Mouse (Mus musculus) hematopoietic stem cell, adult 5-6 weeks (primary cell): ENCODE measurements around the gene Babam2. TPM values are rescaled to one million over a fixed set of nuclear protein-coding genes. Genes with fewer than 3 reads are reported as not detected.

Source experiments
- ATAC-seq, 2 experiments: fragments of 125-278 bp in 1 of 2; replicated peaks in 1 of 2; 2 replicates each; pipeline ENCODE4 v1.8.0; 2016 to 2017; ENCODE audit warnings: inconsistent platforms in 2 of 2, mild to moderate bottlenecking in 2 of 2, moderate number of reproducible peaks in 2 of 2, low read depth in 1 of 2, moderate TSS enrichment in 1 of 2; ENCODE audit not compliant: low FRiP score in 2 of 2, poor library complexity in 2 of 2, severe bottlenecking in 2 of 2, insufficient read depth in 1 of 2, low TSS enrichment in 1 of 2
- total RNA-seq: library from RNA; stranded (forward); fragments of 172-1452, 232-1000 nt; gene quantifications from 2 replicates; pipeline ENCODE4 v1.2.3, GENCODE M21; 2017

The Babam2 gene
- total RNA-seq, 1 experiment from 2014 or later, result 36.1 TPM

DNA sequence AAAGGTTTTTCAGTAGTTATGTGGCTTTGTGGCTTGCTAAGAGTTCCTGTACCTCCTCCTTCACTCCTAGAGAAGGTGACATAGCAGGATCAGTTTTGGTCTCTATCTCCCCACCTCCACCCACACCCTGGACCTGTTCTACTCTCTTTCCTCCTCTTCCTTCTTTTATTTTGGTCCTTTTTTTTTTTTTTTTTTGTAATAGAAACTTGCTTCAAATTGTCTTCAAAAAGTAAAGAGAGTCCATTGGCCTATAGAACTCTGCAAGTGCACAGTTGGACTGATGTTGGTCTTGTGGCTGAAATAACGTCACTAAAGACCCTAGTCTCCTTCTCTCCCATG is 114.1 kb downstream of the Babam2 start:
- no peak for ATAC-seq

DNA sequence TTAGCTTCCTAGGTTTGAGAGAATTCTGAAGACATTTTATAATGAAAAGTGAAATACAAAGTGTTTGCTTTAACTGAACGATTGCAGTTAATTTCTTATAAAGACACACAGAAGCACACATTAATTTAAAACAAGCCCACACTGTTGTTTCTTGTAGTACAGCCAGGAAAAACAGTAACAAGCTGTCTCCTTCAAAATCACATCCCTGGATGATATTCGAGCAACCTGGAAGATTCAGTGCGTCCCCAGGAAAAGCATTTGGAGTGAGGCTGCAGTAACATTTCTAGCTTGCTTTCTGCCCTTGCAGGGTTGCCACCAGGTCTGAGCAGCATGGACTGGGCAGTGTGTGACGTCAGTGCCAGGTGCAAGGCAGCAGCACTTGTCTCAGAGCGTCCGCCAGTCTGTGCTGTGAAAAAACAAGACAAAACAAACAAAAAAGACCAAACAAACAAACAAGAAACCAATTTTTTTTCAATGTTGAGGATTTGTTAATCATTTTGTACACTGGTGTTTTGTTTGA is 115.7 kb downstream of the Babam2 start:
- ATAC-seq, result no peak

DNA sequence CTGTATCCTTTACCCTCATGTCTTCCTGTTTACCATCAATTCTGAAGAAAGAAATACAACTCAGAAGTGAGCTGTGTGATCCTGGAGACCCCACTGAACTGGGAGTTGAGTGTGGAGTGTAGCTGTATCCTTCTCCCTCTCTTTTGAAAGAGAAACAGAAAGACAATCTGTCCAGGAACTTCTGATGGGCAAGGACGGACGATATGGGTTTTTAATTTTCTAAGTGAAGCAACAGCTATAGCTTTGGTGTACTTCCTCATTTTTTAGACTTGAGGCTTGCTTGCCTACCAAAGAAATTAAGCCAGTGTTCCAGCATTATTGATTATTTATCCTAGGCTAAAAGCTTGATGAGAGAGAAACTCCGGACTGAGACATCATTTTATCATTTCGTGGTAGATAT is 116.6 kb downstream of the Babam2 start:
- ATAC-seq, result peak; percentile 51 to 56; a peak in 1 of 4 replicates

DNA sequence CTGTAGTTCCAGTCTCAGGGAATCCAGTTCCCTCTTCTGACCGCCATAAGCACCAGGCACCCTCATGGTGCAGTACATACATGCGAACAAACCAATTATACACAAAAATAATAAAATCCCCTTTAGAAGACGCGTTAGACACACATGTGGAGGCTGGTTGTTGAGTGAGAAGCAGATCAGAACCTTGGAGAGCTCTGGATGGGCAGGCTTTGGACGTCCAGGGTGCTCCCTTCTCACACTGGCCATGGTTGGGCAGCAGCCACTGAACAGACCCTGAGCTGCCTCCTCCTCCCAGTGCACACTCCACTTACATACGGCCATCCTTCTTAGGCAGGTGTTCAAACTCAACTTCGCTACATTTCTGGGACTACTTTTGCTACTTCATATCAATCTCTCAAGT is 117.6 kb downstream of the Babam2 start:
- no peak for ATAC-seq

DNA sequence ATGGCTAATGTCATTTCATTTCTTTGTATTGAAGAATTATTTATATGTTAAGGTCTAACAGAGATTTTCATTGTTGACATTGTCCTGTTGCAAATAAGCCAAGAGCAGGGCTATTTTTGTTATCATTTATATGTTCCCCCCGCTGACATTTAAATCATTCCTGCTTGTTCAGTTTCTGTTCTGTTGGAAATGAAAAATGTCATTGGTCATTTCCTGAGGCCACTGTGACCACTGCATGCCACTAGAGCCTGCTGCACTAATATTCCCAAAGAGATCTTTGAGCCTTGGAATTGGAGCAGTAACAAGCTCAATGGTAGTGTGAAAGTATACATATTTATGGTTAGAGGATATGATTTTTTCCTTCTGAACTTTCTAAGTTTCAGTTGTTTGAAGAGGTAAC is 118.6 kb downstream of the Babam2 start:
- ATAC-seq, result no peak

DNA sequence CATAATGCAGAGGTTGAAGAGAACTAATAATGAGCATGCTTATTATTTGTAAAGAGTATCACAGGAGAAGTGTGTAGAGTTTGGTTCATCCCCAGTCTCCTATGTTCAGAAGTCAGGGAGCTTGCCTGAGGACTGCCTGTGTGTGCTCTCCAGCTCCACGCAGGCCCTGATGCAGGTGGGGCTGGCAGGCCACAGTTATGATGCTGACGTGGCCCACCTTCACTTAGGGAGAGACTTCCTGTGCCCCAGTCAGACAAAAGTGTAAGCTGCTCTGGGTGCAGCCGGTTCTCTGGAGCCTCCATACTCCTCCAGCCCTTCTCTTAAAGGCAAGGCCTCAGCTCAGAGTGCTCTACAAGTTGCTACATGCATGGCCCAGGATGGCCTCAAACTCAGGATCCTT is 123.3 kb downstream of the Babam2 start:
- ATAC-seq, result no peak

DNA sequence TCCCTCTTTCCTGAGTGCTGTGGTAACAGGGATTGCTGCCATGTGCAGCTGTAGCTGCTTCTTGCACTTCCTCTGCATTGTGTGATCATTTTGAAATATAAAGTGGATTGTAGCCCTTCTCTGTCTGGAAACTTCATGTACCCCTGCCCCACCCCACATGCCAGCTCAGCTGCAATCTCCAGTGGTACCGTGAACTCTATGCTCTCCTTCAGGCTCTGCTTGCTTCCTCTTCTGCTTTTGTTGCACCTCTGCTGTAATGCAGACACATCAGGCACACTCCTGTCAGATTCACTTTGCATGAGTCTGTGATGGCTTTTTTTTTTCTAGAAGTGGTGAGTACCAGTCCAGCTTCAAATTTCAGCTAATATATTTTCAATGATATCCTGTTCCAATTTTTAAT is 123.7 kb downstream of the Babam2 start:
- no peak for ATAC-seq

DNA sequence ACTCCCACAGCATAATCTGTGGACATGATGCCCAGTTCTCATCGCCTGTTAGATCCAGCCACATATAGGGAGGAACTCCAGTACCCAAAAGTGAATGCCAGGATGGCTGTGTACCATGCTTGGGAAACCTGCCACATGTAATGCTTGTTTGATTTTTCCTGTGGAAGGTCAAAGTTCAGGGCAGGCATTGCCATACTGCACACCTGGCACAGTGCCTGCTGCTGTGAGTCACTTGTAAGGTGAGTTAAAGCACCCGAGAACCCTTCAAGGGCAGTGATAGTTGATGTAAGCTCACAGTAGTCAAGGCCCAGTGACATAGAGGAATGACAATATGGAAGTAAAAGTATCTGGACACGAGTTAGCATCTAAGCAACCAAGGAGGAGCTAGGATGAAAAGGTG is 126.2 kb downstream of the Babam2 start:
- ATAC-seq, result no peak

DNA sequence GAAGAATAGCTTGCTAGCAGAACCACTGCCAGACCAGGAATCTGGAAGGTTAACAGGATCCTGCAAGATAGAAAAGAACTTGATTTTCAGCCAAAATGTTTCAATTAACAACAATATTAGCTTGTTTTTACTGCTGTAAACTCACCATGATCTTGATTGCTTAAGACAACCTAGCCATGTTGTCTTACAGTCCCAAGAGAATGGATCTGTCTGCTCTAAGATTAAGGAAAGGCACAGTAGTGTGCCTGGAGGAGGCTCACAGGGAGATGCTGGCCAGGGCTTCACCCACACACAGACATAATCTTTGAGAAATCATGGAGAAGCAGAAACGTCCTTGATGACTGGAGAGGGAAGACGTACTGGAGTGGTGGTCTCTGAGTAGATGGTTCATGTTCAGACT is 126.6 kb downstream of the Babam2 start:
- no peak for ATAC-seq

DNA sequence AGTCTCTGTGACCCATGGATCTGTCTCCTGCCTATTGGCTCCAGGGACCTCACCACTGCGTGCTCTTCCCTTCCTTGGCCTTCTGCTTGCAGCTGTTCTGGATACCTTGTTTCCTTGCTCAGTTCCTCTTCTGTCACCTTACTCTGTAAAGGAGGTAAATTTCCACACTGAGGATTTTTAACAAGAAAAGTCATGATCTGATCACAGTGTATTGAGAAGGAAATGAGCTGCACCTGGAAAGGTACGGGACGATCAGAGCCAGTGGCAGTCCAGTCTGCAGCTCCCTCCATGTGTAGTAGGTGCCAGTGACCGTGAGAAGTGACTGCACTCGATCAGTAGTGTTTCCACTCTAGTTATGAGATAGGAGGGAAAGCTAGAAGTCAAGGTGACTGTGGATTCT is 129.8 kb downstream of the Babam2 start:
- ATAC-seq, result no peak

DNA sequence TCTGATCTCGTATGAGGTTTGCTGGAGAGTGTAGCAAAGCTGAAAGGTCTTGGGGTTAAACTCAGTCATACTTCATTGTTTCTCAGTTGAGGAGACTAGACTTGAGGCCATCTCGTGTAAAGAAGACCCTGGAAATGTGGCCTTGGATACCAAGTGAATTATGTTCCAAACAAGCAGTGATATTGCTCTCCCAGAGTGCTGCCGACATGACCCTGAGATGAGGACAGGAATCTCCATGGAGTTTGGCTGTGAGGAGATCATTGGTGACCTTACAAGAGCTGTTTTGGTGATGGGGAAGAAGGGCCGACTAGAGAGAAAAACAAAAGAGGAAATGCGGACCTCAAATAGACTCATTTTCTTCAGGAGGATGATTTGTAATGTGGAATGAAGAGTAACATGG is 130.4 kb downstream of the Babam2 start:
- ATAC-seq, result no peak

DNA sequence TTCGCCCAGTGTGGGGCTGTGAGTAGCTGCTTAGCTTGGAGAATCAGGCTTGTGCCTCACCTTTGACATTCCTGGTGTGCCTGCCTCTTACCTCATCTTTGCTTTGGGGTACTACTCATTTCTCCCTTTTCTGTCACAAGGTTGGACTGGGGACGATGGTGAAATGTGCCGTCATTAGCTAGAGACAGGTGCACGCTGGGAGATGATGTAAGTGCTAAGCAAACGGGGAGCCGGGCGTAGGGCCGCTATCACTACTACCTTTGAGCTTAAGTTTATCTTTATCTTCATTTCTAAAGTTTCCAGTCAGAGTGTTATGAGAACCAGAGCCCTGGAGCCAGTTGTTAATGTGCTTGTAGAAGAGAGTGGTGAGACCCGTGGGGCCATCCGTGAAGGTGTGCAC is 131.3 kb downstream of the Babam2 start:
- no peak for ATAC-seq

DNA sequence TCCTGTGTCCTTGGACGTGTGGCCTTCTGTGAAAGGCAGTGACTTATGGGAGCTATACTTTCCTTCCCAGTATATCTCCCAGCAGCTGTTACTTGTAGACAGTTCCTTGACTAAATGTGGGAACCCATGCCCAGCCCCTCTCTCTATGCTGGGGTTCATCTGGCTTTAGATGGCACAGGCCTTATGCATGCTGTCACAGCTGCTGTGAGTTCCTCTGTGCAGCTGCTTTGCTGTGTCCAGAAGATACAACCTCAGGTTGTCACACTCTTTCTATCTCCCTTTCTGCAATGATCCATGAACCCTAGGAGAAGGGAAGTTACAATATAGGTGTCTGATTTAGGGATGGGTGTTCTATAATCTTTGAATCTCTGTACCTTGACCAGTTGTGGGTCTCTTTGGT is 132.1 kb downstream of the Babam2 start:
- no peak for ATAC-seq

DNA sequence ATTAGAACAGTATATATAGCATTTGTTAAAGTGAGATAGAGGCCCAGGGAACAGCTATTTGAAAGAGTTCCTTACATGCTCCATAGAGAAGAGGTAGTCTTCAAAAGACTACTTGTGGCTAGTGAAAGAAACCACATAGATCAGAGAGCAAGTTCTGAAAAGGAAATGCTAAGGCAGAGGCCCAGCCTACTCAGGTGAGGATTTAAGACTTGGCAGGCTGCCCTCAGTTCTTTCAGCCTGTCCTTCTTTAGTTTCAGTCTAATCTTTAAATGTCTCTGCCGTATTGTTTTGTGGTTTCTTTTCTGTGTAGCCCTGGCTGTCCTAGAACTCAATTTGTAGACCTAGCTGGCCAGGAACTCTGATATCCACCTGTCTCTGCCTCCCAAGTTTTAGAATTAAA is 134.1 kb downstream of the Babam2 start:
- ATAC-seq, result peak in 1 of 2 experiments; percentile 25; a peak in 1 of 4 replicates

DNA sequence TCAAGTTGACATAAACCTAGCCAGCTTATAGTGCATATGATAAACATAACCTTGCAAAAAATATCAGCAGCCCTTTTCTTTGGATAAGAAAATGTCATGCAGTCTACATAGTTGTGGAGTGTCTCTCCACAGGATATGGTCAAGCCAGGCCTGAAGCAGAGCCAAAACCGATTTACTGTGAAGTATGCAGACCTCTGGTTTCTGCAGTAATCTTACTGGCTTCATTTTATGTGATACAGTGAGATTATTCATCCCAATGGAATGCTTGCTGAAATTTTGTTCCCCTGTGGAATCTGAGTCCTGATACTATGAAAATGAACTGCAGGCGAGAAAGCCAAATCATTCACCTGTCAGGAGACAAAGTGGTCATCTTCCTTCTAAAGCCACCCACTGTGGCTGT is 138.2 kb downstream of the Babam2 start:
- ATAC-seq, result no peak

DNA sequence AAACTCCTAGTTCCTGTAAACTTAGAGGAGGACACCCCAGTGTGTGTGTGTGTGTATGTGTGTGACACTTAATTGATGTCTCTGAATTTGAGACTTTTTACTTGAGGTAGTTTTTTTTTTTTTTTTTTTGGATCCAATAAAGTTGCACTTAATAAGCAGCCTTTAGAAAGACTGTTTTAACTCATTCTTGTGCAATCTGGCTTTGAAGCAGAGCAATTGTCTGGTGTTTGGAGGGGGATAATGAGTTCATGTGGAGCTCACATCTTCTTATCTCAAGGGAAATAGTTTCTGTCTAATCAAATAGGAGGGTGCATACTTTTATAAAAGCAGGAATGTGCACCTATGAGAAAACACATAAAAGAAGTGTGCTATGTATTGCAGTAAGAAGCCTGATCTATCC is 142.5 kb downstream of the Babam2 start:
- ATAC-seq, result no peak

DNA sequence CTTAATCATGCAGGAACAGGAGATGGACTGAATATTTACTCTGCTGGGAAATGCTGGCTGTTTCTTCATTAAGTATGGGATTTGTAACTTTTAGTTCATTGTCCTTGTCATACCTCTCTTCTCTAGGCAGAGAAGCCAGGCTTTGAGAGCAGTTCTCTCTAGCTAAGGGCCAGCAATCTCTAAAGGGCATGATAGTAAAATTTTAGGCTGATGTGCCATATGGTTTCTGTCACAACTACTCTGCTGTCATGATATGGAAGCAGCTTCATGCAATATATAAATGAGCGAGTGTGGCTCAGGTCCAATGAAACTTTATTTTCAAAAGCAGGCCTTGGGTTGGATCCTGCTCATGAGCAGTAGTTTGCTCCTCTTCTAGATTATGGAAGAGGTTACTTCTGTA is 142.9 kb downstream of the Babam2 start:
- ATAC-seq, result no peak

DNA sequence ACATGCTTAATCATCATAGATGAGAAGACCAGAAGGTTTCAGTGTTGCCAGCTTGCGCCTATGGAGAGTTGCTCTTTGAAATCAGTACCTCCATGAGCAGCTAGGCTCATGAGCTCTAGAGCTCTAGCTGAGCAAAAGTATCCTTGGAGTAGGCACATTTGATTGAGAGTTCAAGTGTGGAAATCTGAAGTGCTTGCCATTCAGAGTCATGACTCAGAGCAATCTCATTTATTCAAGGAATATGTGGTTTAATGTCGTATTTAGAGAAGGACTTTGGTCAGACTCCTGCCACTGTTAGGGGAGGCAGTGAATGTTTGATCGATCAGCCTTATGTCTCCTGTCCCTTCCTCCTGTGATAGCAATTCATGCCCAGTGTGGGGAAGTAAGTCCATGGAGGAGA is 147.4 kb downstream of the Babam2 start:
- no peak for ATAC-seq

DNA sequence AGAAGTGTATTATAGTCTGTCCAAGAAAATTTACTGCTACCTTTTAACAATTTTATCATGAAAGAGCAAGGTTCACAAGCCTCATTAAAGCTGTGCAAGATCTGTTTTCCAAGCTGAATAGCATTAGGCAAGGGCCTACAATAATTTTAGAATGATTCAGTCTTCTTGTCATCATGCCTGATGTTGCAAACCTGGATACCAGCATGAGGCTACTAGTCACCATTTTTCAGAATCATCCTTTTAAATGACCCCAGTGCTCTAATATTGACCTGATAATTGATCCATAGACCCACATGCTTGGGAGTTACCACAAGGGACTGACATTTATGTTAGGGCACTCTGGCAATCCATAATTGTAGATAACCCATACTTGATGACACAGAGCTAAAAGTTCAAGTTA is 149.5 kb downstream of the Babam2 start:
- no peak for ATAC-seq

DNA sequence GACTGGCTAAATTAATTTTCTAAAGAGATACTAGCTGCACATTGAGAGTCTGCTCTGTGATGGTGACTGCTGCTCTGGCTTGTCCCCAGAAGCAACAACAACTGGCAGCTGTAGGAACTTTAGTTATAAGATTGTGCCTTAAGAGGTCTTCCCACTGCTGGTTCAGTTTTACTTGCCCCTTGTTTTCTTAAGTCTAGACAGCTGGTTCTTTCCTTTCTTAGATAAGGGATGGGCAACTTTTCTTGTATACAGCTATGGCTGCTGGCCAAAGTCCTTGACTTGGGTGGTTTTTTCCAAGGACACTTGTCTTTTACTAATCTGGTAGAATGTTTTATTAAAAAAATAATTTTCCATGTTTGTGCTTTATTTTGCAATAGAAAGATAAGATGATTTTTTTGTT is 151.5 kb downstream of the Babam2 start:
- no peak for ATAC-seq
